Mouse (Mus musculus) intestine, embryonic 16.5 days (tissue): ENCODE results near the gene Gm49450. TPM values are rescaled to one million over a fixed set of nuclear protein-coding genes. Genes with fewer than 3 reads are reported as not detected.
"Not testable (repeated sequence)": the region's sequence is repeated elsewhere in the genome, so short reads cannot be mapped to it uniquely, and the experiment has no call there.

ENCODE experiments used
- ATAC-seq: fragments of 200-750 bp; cut with Nextera tagmentation; 2 replicates; pipeline ENCODE4 v1.8.0; 2017; ENCODE audit warnings: moderate TSS enrichment, moderate library complexity
- H3K27ac ChIP-seq: fragments of 300-500 bp; sonication (generic); 2 replicates; pipeline ENCODE4 v1.5.1; 2014; ENCODE audit warnings: mild to moderate bottlenecking, low read length
- H3K27me3 ChIP-seq: fragments of 300-500 bp; sonication (generic); replicated peaks from 2 replicates; pipeline ENCODE4 v1.6.1; 2014; ENCODE audit warnings: low read length, control low read depth, mixed read lengths; ENCODE audit not compliant: control insufficient read depth, insufficient read depth
- H3K36me3 ChIP-seq: fragments of 300-500 bp; sonication (generic); 2 replicates; pipeline ENCODE4 v1.6.1; 2014; ENCODE audit warnings: low read length, control low read depth; ENCODE audit not compliant: control insufficient read depth, insufficient read depth
- H3K4me1 ChIP-seq: fragments of 300-500 bp; sonication (generic); 2 replicates; pipeline ENCODE4 v1.6.1; 2014; ENCODE audit warnings: low read length, control low read depth, mixed read lengths; ENCODE audit not compliant: control insufficient read depth, insufficient read depth
- H3K4me2 ChIP-seq: fragments of 300-500 bp; sonication (generic); 2 replicates; pipeline ENCODE4 v1.6.1; 2014; ENCODE audit warnings: low read depth, low read length, control low read depth
- H3K4me3 ChIP-seq: fragments of 300-500 bp; sonication (generic); 2 replicates; pipeline ENCODE4 v1.5.1; 2014; ENCODE audit warnings: mild to moderate bottlenecking, low read length
- H3K9ac ChIP-seq: fragments of 300-500 bp; sonication (generic); 2 replicates; pipeline ENCODE4 v1.6.1; 2014; ENCODE audit warnings: low read depth, low read length
- H3K9me3 ChIP-seq: fragments of 300-500 bp; sonication (generic); 2 replicates; pipeline ENCODE4 v1.6.1; 2016; ENCODE audit warnings: low read length, control low read depth; ENCODE audit not compliant: control insufficient read depth
- WGBS: fragments of 180-500 bp; shearing (Covaris S2); extraction: QIAGEN DNeasy Blood & Tissue Kit; methylation state at CpG from one replicate; pipeline ENCODE4 v1.1.7; 2014; 5-methylcytosine and 5-hydroxymethylcytosine counted together
- polyA plus RNA-seq: library from polyadenylated mRNA; unstranded; fragments of >200 nt; fragmentation: Nextera tagmentation; extraction: Ambion mirVana; gene quantifications from 2 replicates; pipeline ENCODE4 v1.2.1, GENCODE M21; 2015

Gene Gm49450
- polyA plus RNA-seq, 1 experiment from 2014 or later: not detected

DNA sequence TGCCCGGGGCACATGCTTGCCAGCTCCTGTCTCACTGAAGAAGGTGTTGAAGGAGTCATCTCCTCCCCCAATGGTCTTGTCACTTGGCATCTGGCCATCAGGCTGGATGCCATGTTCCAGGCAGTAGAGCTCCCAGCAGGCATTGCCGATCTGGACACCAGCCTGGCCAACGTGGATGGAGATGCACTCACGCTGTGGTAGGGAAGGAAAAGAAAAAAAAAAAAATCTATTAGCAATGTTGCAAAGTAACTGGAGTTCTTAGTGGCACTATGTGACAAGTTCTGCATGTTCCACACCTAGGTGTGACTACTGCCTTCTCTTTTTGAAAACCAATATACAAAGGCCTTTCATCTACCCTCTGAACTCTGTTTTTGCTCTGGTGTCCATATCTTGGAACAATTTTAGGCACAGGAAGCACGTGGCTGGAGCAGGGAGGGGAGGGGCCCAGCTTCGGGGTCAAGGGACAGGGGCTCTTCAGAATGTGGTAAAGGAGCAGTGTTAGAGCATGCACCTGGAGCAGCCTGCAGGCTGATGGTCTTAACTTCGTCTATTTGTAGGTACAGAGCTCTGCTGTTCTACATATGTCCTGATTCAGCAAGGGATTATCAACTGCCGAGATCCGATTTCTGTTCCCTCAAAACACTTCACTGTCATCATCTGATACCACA lies 20.2 kb downstream of the Gm49450 start:
- 4% methylated on average over 8 of the region's 9 CpGs for WGBS
- Histone ChIP-seq H3K27ac (peak overlapping the region; percentile 58), H3K4me1 (peaks cover 11% of the 10 kb centered on the region), H3K4me3 (peak overlapping the region; percentile 82), H3K9ac (peak overlapping the region; percentile 89), H3K4me2 (peak overlapping the region; percentile 87)
- not testable (repeated sequence) for H3K9me3 ChIP-seq, H3K27me3 ChIP-seq, H3K36me3 ChIP-seq
- ATAC-seq: 0 out of 2 replicates have a peak, but pooled peaks have one; percentile 8

DNA sequence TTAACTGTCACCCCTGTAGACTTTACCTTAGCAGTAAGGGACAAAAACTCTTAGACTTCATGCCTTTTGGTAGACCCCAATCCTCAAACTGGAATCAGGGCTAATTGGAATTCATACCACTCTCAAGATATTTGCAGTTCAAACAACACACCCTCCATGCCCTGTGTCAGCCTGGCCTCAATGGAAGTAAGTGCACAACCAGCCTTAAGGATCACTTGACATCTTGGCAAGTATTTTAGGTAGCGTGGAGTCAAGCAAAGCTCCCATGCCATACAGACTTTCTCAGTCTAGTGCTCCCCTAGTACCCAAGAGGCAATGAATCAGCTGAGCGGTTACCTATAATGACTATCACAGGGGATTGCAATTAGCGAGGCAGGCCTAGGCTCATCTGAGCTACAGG lies 22.4 kb downstream of the Gm49450 start:
- no peak overlapping the region for H3K9ac ChIP-seq
- no peaks in the 10 kb centered on the region for H3K27me3 ChIP-seq
- ATAC-seq: no peak
- H3K4me2 ChIP-seq: no peak overlapping the region
- WGBS: 77% methylated on average over 3 of the region's 3 CpGs
- peaks cover 4% of the 10 kb centered on the region; the same call in 1 of the 2 replicates for H3K36me3 ChIP-seq
- H3K4me1 ChIP-seq: peaks cover 11% of the 10 kb centered on the region
- no peaks in the 10 kb centered on the region for H3K9me3 ChIP-seq
- no peak overlapping the region for H3K27ac ChIP-seq
- no peak overlapping the region for H3K4me3 ChIP-seq

DNA sequence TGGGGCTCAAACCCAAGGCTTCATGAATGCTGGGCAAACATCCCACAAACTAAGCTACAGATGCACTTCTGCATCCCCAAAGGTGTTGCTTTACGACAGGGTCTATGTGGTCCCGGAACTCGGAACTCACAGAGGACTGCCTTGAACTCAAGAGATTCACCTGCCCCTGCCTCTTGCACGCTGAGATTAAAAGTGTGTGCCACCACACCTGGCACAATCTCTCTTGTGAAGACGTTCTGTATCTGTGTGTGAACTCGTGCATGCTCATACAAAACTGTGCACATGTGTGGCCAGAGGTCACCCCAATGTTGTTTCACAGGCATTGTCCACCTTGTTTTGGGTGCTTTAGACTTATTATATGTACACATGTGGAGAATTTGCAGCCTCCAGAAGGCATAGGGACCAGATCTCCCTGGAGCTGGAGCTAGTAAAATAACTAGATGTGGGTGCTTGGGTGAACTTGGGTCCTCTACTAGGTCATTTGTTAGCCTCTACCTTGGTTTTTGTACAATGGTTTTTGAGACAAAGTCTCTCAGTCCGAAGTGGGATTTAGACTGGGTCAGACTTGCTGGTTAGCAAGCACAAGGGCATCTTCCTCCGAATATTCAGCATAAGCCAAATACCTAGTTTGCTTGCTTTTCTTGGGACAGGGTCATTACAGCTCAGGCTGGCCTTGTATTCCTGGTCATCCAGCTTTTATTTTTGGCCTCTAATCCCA lies 23.2 kb downstream of the Gm49450 start:
- WGBS: 49% methylated on average over 8 of the region's 8 CpGs
- H3K9me3 ChIP-seq: no peaks in the 10 kb centered on the region
- H3K36me3 ChIP-seq: peaks cover 4% of the 10 kb centered on the region; the same call in 1 of the 2 replicates
- no peak overlapping the region for H3K4me2 ChIP-seq
- no peaks in the 10 kb centered on the region for H3K27me3 ChIP-seq
- H3K27ac ChIP-seq: no peak overlapping the region
- H3K9ac ChIP-seq: no peak overlapping the region
- no peak for ATAC-seq
- peaks cover 3% of the 10 kb centered on the region for H3K4me1 ChIP-seq
- no peak overlapping the region for H3K4me3 ChIP-seq

GRCm38 (mm10) chr15:98928598-98929240 lies 24.6 kb downstream of the Gm49450 start:
- no peak overlapping the region for H3K27ac ChIP-seq
- no peaks in the 10 kb centered on the region for H3K9me3 ChIP-seq
- ATAC-seq: peak; percentile 61
- peaks cover 2% of the 10 kb centered on the region; the same call in 1 of the 2 replicates for H3K4me1 ChIP-seq
- no peak overlapping the region for H3K9ac ChIP-seq
- no peaks in the 10 kb centered on the region for H3K27me3 ChIP-seq
- 17% methylated on average over 13 of the region's 13 CpGs for WGBS
- H3K4me2 ChIP-seq: 0 out of 2 replicates have a peak overlapping the region, but pooled peaks have one; percentile 23
- no peak overlapping the region for H3K4me3 ChIP-seq
- H3K36me3 ChIP-seq: peaks cover 4% of the 10 kb centered on the region; the same call in 1 of the 2 replicates

GRCm38 (mm10) chr15:98927566-98927965 lies 25.8 kb downstream of the Gm49450 start:
- no peaks in the 10 kb centered on the region for H3K27me3 ChIP-seq
- WGBS: 77% methylated on average over 5 of the region's 5 CpGs
- H3K27ac ChIP-seq: no peak overlapping the region
- H3K4me2 ChIP-seq: no peak overlapping the region
- no peak overlapping the region for H3K4me3 ChIP-seq
- H3K9me3 ChIP-seq: no peaks in the 10 kb centered on the region
- H3K4me1 ChIP-seq: peaks cover 7% of the 10 kb centered on the region
- ATAC-seq: no peak
- H3K36me3 ChIP-seq: peaks cover 4% of the 10 kb centered on the region; the same call in 1 of the 2 replicates
- H3K9ac ChIP-seq: no peak overlapping the region

DNA sequence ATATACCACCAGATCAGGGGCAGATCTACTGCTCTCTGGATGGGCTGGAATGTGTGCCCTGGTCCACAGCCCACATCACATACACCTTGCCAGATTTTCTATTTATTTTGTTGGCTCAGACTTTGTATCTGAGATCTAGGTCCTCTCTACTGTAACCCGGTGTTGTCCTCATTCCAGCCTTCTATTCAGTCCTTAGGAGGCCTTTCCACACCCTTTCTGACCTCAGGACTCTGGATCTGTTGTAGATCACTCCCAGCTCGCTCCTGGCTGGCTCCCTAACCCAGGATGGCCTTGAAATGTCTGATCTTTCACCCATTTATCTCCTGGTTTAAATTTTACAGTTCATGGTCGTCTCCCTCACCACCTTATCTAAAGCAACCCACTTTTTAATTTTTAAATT lies 28.7 kb downstream of the Gm49450 start:
- H3K9ac ChIP-seq: no peak overlapping the region
- H3K4me1 ChIP-seq: peaks cover 7% of the 10 kb centered on the region
- H3K27ac ChIP-seq: 0 out of 2 replicates have a peak overlapping the region, but pooled peaks have one; percentile 19
- H3K9me3 ChIP-seq: 0 out of 2 replicates have a peak, but pooled peaks cover 5% of the 10 kb centered on the region
- no peaks in the 10 kb centered on the region for H3K27me3 ChIP-seq
- WGBS: 56% methylated on average over 3 of the region's 3 CpGs
- H3K36me3 ChIP-seq: no peaks in the 10 kb centered on the region
- peak; percentile 54 for ATAC-seq
- H3K4me3 ChIP-seq: no peak overlapping the region
- no peak overlapping the region for H3K4me2 ChIP-seq

DNA sequence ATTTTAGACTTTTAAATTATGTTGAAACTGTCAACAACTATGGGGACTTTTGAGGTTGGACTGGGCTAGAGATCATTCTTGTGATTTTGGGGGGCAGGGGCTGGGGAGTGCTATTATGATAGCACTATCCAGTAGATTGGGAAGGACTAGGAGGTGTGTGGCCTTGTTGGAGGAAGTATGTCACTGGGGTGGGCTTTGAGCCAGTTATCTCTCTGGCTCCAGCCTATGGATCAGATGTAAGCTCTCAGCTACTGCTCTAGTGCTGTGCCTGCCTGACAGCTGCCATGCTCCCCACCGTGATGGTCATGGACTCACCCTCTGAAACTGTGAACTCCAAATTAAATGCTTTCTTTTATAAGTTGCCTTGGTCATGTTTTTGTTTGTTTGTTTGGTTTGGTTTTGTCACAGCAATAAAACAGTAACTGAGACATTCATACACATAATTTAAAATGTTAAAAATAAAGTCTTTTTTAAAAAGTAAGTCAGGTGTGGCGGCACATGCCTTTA lies 30.3 kb downstream of the Gm49450 start:
- Histone ChIP-seq H3K9me3 (0 out of 2 replicates have a peak, but pooled peaks cover 5% of the 10 kb centered on the region), H3K4me1 (peaks cover 9% of the 10 kb centered on the region; the same call in 1 of the 2 replicates), H3K4me2 (peak overlapping the region; percentile 27; the same call in 1 of the 2 replicates), H3K4me3 (no peak overlapping the region), H3K9ac (peak overlapping the region; percentile 48; the same call in 1 of the 2 replicates), H3K36me3 (no peaks in the 10 kb centered on the region), H3K27ac (peak overlapping the region; percentile 93), H3K27me3 (no peaks in the 10 kb centered on the region)
- WGBS: 82% methylated on average over 2 of the region's 2 CpGs
- ATAC-seq: peak; percentile 15; the same call in 1 of the 2 replicates

DNA sequence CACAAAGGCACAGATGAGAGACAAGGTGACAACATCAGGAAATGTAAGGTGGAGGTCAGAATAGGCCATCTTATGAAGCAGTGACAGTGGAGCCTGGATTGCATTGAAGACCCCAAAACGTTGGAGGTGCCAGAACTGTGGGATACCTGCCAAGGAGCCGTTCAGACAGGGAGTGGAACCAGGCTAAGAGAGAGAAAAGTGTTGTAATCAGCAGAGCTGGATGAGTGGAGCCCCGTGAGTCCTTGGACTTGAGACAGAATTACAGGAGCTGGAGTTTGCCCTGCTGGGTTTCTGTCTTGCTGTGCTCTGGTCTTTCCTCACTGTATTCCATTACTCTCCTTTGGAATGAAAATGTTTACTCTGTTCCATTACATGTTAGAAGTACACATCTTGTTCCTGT lies 30.8 kb downstream of the Gm49450 start:
- 34% methylated on average over 3 of the region's 3 CpGs for WGBS
- Histone ChIP-seq H3K9me3 (0 out of 2 replicates have a peak, but pooled peaks cover 5% of the 10 kb centered on the region), H3K9ac (no peak overlapping the region), H3K27me3 (no peaks in the 10 kb centered on the region), H3K4me3 (no peak overlapping the region), H3K4me2 (no peak overlapping the region), H3K4me1 (peaks cover 9% of the 10 kb centered on the region; the same call in 1 of the 2 replicates), H3K27ac (peak overlapping the region; percentile 93), H3K36me3 (no peaks in the 10 kb centered on the region)
- ATAC-seq: peak; percentile 49

- no peak overlapping the region for H3K4me3 ChIP-seq
- 0 out of 2 replicates have a peak, but pooled peaks cover 5% of the 10 kb centered on the region for H3K9me3 ChIP-seq
- peaks cover 13% of the 10 kb centered on the region for H3K4me1 ChIP-seq
- H3K4me2 ChIP-seq: no peak overlapping the region
- no peak overlapping the region for H3K9ac ChIP-seq
- no peaks in the 10 kb centered on the region for H3K27me3 ChIP-seq
- no peaks in the 10 kb centered on the region for H3K36me3 ChIP-seq
- WGBS: 94% methylated on average over 5 of the region's 5 CpGs
- H3K27ac ChIP-seq: peak overlapping the region; percentile 93
- no peak for ATAC-seq
These were observed 31.8 kb downstream of the Gm49450 start for GRCm38 (mm10) chr15:98921510-98921909.
